Mouse (Mus musculus): ENCODE data around the gene Slc39a9. TPM values are rescaled to one million over a fixed set of nuclear protein-coding genes. Genes with fewer than 3 reads are reported as not detected.

Gene Slc39a9
- total RNA-seq (2021) = 10 to 100 TPM; 39.2 to 43.1 TPM

GRCm38 (mm10) chr12:80643693-80644505 is at the start of gene Slc39a9, which contains the start of gene Erh:
Gene Slc39a9 (plus strand): TSS chr12:80643883.
Gene Erh (minus strand): TSS chr12:80644341.
- DNase-seq = peak; percentile 94
- intact Hi-C loops (cut with DNase I) = no loop called here

GRCm38 (mm10) chr12:80594141-80594540 is 49.5 kb upstream of the Slc39a9 start:
- no peak for DNase-seq
- intact Hi-C loops (cut with DNase I) = loop anchor here (10.0 kb wide), 1 partner anchor 69 kb away; no protein-coding TSS in a partner anchor

- DNase-seq = no peak
- intact Hi-C loops (cut with DNase I) = loop anchor here (10.0 kb wide), 1 partner anchor 70 kb away; no protein-coding TSS in a partner anchor
These were observed 48.9 kb upstream of the Slc39a9 start for GRCm38 (mm10) chr12:80594781-80595180.

- DNase-seq = no peak
- intact Hi-C loops (cut with DNase I) = loop anchor here (10.0 kb wide), 1 partner anchor 71 kb away; no protein-coding TSS in a partner anchor
These were observed 48.1 kb upstream of the Slc39a9 start for GRCm38 (mm10) chr12:80595566-80595965.

- intact Hi-C loops (cut with DNase I) = loop anchor here (10.0 kb wide), 1 partner anchor 71 kb away; no protein-coding TSS in a partner anchor
- no peak for DNase-seq
These were observed 47.7 kb upstream of the Slc39a9 start for GRCm38 (mm10) chr12:80595968-80596367.

GRCm38 (mm10) chr12:80598236-80598635 is 45.4 kb upstream of the Slc39a9 start:
- DNase-seq = no peak
- intact Hi-C loops (cut with DNase I) = loop anchor here (10.0 kb wide), 1 partner anchor 73 kb away; no protein-coding TSS in a partner anchor

GRCm38 (mm10) chr12:80598756-80599155 is 44.9 kb upstream of the Slc39a9 start:
- intact Hi-C loops (cut with DNase I) = loop anchor here (10.0 kb wide), 1 partner anchor 74 kb away; no protein-coding TSS in a partner anchor
- peak; percentile 70 for DNase-seq

GRCm38 (mm10) chr12:80601597-80602269 is 42.0 kb upstream of the Slc39a9 start:
- intact Hi-C loops (cut with DNase I) = no loop called here

GRCm38 (mm10) chr12:80602432-80602831 is 41.3 kb upstream of the Slc39a9 start:
- intact Hi-C loops (cut with DNase I) = no loop called here
- DNase-seq = no peak

More at GRCm38 (mm10) chr12:80601597-80602269, 42.0 kb upstream of the Slc39a9 start:
- DNase-seq = peak; percentile 62

- intact Hi-C loops (cut with DNase I) = no loop called here
- peak; percentile 70 for DNase-seq
These were observed 40.1 kb upstream of the Slc39a9 start for GRCm38 (mm10) chr12:80603566-80603965.

GRCm38 (mm10) chr12:80604218-80604617 is 39.5 kb upstream of the Slc39a9 start:
- DNase-seq = no peak
- intact Hi-C loops (cut with DNase I) = no loop called here

GRCm38 (mm10) chr12:80608576-80608975 is 35.1 kb upstream of the Slc39a9 start:
- intact Hi-C loops (cut with DNase I) = no loop called here

GRCm38 (mm10) chr12:80609928-80610327 is 33.8 kb upstream of the Slc39a9 start:
- intact Hi-C loops (cut with DNase I) = no loop called here
- DNase-seq = no peak

More at GRCm38 (mm10) chr12:80608576-80608975, 35.1 kb upstream of the Slc39a9 start:
- no peak for DNase-seq

GRCm38 (mm10) chr12:80612113-80612791 is 31.4 kb upstream of the Slc39a9 start:
- intact Hi-C loops (cut with DNase I) = no loop called here
- DNase-seq = no peak

GRCm38 (mm10) chr12:80615371-80616257 is 28.1 kb upstream of the Slc39a9 start:
- intact Hi-C loops (cut with DNase I) = no loop called here

GRCm38 (mm10) chr12:80620501-80620900 is 23.2 kb upstream of the Slc39a9 start:
- DNase-seq = no peak
- intact Hi-C loops (cut with DNase I) = no loop called here

More at GRCm38 (mm10) chr12:80615371-80616257, 28.1 kb upstream of the Slc39a9 start:
- no peak for DNase-seq

- intact Hi-C loops (cut with DNase I) = no loop called here
- no peak for DNase-seq
These were observed 11.9 kb upstream of the Slc39a9 start for GRCm38 (mm10) chr12:80631790-80632189.

- DNase-seq = peak; percentile 52
- intact Hi-C loops (cut with DNase I) = no loop called here
These were observed 674 bp upstream of the Slc39a9 start for GRCm38 (mm10) chr12:80642725-80643692.

- intact Hi-C loops (cut with DNase I) = no loop called here
- no peak for DNase-seq
These were observed 804 bp downstream of the Slc39a9 start for GRCm38 (mm10) chr12:80644506-80644868.
